Mouse (Mus musculus) midbrain, postnatal 0 days (tissue): ENCODE measurements around the gene Akp3. TPM values are rescaled to one million over a fixed set of nuclear protein-coding genes. Genes with fewer than 3 reads are reported as not detected.

Experiments used
- ATAC-seq: fragments of 200-750 bp; cut with Nextera tagmentation; 2 replicates; pipeline ENCODE4 v1.8.0; 2017; ENCODE audit warnings: moderate number of reproducible peaks, mild to moderate bottlenecking, moderate TSS enrichment, moderate library complexity; ENCODE audit not compliant: low FRiP score
- DNase-seq: peaks from one replicate; pipeline ENCODE4 v3.0.0-alpha.2; 2015; ENCODE audit warnings: low spot score
- H3K27ac ChIP-seq: fragments of 300-500 bp; sonication (generic); 2 replicates; pipeline ENCODE4 v1.5.1; 2014; ENCODE audit warnings: low read depth, mild to moderate bottlenecking, low read length, mixed read lengths
- H3K27me3 ChIP-seq: fragments of 300-500 bp; sonication (generic); 2 replicates; pipeline ENCODE4 v1.6.1; 2014; ENCODE audit warnings: low read length, control low read depth, mixed read lengths; ENCODE audit not compliant: insufficient read depth
- H3K36me3 ChIP-seq: fragments of 300-500 bp; sonication (generic); 2 replicates; pipeline ENCODE4 v1.6.1; 2014; ENCODE audit warnings: low read length, control low read depth, mixed read lengths; ENCODE audit not compliant: insufficient read depth
- H3K4me1 ChIP-seq: fragments of 300-500 bp; sonication (generic); 2 replicates; pipeline ENCODE4 v1.6.1; 2014; ENCODE audit warnings: mild to moderate bottlenecking, control low read depth, antibody characterized with exemption, low read length, mixed read lengths; ENCODE audit not compliant: insufficient read depth
- H3K4me2 ChIP-seq: fragments of 300-500 bp; sonication (generic); 2 replicates; pipeline ENCODE4 v1.6.1; 2014; ENCODE audit warnings: low read depth, mild to moderate bottlenecking, low read length, mixed read lengths; ENCODE audit not compliant: poor library complexity, severe bottlenecking
- H3K4me3 ChIP-seq: fragments of 300-500 bp; sonication (generic); 2 replicates; pipeline ENCODE4 v1.5.1; 2014; ENCODE audit warnings: low read depth, mild to moderate bottlenecking, low read length, moderate library complexity
- H3K9ac ChIP-seq: fragments of 300-500 bp; sonication (generic); replicated peaks from 2 replicates; pipeline ENCODE4 v1.6.1; 2014; ENCODE audit warnings: mild to moderate bottlenecking, low read length, moderate library complexity, mixed read lengths; ENCODE audit not compliant: poor library complexity, severe bottlenecking
- H3K9me3 ChIP-seq: fragments of 300-500 bp; sonication (generic); 2 replicates; pipeline ENCODE4 v1.6.1; 2016; ENCODE audit warnings: low read length, control low read depth
- CTCF ChIP-seq: IDR thresholded peaks from 2 replicates; pipeline ENCODE4 v1.5.1; 2016; ENCODE audit warnings: antibody characterized with exemption, mild to moderate bottlenecking
- WGBS: fragments of 180-500 bp; shearing (Covaris S2); extraction: QIAGEN DNeasy Blood & Tissue Kit; methylation state at CpG from one replicate; pipeline ENCODE4 v1.1.7; 2014; 5-methylcytosine and 5-hydroxymethylcytosine counted together
- polyA plus RNA-seq: library from polyadenylated mRNA; unstranded; fragments of >200 nt; fragmentation: Nextera tagmentation; extraction: Ambion mirVana; gene quantifications from 2 replicates; pipeline ENCODE4 v1.2.1, GENCODE M21; 2015
- total RNA-seq: library from RNA; depleted of rRNA; stranded (reverse); fragments of >200 nt; gene quantifications from 2 replicates; pipeline ENCODE4 v1.2.3, GENCODE M21; 2014

Akp3 gene
- total and polyA plus RNA-seq, 2 experiments from 2014 or later, result 0.38 TPM; not detected in 1

DNA sequence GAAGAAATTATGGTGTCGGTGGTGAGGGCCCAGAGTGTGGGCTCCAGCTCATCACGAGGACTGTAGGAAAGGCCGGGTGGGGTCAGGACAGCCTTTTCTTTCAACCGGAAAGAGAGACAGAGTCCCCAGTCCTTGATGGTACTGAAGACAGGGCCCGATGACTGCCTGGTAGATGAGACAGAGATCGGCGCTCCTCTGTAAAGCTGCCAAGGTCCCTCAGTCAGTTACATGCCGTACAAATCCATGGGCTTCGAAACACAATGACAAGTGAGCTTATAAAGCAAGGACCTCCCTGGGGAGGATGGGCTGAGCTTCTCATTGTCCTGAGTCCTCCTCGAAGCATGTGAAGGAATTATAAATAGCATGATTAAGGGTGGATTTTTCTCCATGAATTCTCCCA, 18.4 kb downstream of the Akp3 start:
- H3K4me2 ChIP-seq, result no peak overlapping the region
- ATAC-seq, result no peak
- no peaks in the 10 kb centered on the region for H3K36me3 ChIP-seq
- 58% methylated on average over 10 of the region's 10 CpGs for WGBS
- no peaks in the 10 kb centered on the region for H3K27me3 ChIP-seq
- no peaks in the 10 kb centered on the region for H3K4me1 ChIP-seq
- H3K9ac ChIP-seq, result no peak overlapping the region
- DNase-seq, result peak; percentile 48
- no peak for TF ChIP-seq CTCF
- H3K9me3 ChIP-seq, result no peaks in the 10 kb centered on the region
- no peak overlapping the region for H3K27ac ChIP-seq
- no peak overlapping the region for H3K4me3 ChIP-seq

DNA sequence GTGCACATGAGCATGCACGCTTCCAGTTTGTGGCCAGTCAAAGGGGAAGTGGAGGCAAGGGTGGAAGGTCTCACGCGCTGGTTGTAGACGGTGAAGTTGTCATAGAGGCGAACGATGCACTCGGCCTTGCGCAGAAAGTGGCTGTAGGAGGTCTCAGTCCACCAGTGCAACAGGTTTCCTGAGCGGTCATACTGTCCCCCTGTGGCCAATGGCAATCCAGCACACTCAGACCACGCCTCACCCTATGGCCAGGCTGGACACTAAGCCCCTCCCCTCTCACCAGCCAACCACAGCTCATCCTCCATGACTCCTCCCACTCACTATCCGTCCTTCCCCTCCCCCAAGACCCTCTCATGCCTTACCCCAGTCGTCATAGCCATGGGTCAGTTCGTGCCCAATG, 24.6 kb downstream of the Akp3 start:
- TF ChIP-seq CTCF, result peak; percentile 4; the same call in 1 of the 2 replicates
- no peaks in the 10 kb centered on the region for H3K36me3 ChIP-seq
- peaks cover 33% of the 10 kb centered on the region for H3K27me3 ChIP-seq
- H3K4me2 ChIP-seq, result no peak overlapping the region
- H3K9ac ChIP-seq, result no peak overlapping the region
- no peak overlapping the region for H3K4me3 ChIP-seq
- H3K27ac ChIP-seq, result no peak overlapping the region
- H3K9me3 ChIP-seq, result no peaks in the 10 kb centered on the region
- DNase-seq (no peak), ATAC-seq (no peak)
- 25% methylated on average over 13 of the region's 13 CpGs for WGBS
- no peaks in the 10 kb centered on the region for H3K4me1 ChIP-seq

DNA sequence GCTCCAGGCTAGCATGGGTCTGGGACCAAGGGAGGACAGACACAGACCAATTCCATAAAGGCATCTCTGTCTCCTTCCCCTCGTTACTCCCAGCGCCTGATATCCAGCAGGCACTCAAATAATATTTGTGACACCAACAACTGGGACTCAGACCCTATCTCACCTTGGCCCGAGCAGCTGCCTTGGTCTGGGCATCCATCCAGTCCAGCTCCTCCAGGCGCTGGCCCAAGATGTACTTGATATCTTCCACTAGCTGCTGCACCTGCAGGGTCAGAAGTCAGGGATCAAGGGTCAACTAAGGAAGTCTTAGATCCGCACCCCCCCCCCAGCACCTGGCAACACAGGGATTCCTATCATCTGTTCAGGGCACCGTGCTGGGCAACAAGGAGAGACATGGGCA, 26.5 kb downstream of the Akp3 start:
- Histone ChIP-seq H3K4me3 (no peak overlapping the region), H3K36me3 (no peaks in the 10 kb centered on the region), H3K27me3 (peaks cover 51% of the 10 kb centered on the region), H3K27ac (no peak overlapping the region), H3K9ac (no peak overlapping the region), H3K9me3 (no peaks in the 10 kb centered on the region), H3K4me1 (no peaks in the 10 kb centered on the region; the same call in 1 of the 2 replicates), H3K4me2 (no peak overlapping the region)
- DNase-seq, result no peak
- WGBS, result 89% methylated on average over 6 of the region's 6 CpGs
- no peak for ATAC-seq
- TF ChIP-seq CTCF, result no peak

DNA sequence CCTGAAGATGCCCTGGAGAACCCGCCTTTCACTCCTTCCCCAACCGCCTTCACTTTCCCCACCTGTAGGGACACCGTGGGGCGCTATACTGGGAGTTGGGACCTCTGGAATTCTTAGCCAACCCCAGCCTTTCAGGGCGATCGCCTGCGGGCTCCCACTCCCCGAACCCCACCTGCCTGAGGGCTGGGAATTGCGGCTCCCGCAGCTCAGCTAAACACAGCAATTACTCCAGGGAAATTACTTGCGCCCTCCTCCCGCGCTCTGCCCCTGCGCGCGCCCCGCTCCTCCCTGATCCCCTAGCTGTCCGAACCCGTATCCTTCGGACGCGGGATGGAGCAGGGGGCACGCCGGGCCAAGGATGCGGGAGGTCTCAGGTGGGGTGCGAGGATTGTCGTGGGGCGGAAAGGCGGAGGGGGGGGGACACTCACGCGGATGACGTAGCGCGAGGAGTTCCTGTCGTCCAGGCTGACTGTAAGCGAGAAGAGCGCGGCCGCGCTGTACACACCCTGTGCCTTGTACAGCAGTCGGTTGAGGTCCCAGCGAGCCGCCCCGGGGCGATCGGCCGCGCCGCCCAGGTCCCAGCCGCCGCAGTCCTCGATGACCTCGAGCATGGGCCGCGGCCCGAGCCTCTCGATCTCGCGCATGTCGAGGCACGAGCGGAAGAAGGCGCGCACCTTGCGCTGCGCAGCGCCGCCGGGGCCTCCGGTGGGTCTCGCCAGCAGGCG, 29.2 kb downstream of the Akp3 start:
- Histone ChIP-seq H3K4me2 (peak overlapping the region; percentile 82), H3K4me1 (no peaks in the 10 kb centered on the region; the same call in 1 of the 2 replicates), H3K27me3 (peaks cover 75% of the 10 kb centered on the region), H3K9ac (peak overlapping the region; percentile 44; the same call in 1 of the 2 replicates), H3K36me3 (no peaks in the 10 kb centered on the region), H3K27ac (no peak overlapping the region), H3K4me3 (peak overlapping the region; percentile 48), H3K9me3 (no peaks in the 10 kb centered on the region)
- WGBS, result under 1% methylated on average over 60 of the region's 72 CpGs
- DNase-seq, result no peak
- ATAC-seq, result peak; percentile 35; the same call in 1 of the 2 replicates
- no peak for TF ChIP-seq CTCF

DNA sequence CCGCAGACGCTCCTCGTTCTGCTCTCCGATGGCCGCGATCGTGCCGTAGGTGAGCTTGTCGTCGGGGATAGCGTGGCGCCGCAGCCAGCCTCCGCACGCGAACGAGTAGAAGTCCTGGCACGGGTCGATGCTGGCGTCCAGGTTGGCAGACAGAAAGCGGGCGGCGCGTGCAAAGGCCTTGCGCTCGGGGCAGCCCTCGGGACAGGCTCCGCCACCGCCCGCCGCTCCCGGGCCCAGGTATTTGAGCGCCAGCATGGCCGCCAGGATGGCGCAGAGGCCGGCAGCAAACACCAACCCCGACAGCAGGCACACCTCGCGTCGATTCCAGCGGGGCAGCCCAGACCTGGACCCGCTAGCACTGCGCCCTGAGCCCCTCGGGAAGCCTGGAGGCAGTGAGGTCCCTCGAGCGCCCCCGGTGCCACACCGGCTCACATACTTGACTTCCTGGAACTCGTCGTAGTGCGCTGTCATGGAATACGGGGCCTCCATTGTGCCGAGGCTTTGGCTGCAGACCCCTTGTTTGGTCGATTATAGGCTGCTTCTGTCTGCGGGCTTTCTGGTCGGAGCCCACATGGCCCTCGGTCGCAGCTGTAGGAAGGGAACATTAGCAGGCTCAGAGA, 29.8 kb downstream of the Akp3 start:
- WGBS, result 1% methylated on average over 49 of the region's 58 CpGs
- Histone ChIP-seq H3K4me3 (peak overlapping the region; percentile 48), H3K9me3 (no peaks in the 10 kb centered on the region), H3K27ac (no peak overlapping the region), H3K36me3 (no peaks in the 10 kb centered on the region), H3K9ac (no peak overlapping the region), H3K4me1 (no peaks in the 10 kb centered on the region; the same call in 1 of the 2 replicates), H3K27me3 (peaks cover 75% of the 10 kb centered on the region), H3K4me2 (peak overlapping the region; percentile 82)
- peak; percentile 18; the same call in 1 of the 2 replicates for TF ChIP-seq CTCF
- ATAC-seq (no peak; the same call in 1 of the 2 replicates), DNase-seq (no peak)
